Mouse (Mus musculus) 3134 (cell line): ENCODE measurements around the gene Medag.
A peak's percentile ranks its signal among the peaks of the same experiment; 100 is the strongest.

Source experiments
- DNase-seq: peaks from one replicate; pipeline ENCODE4 v3.0.0-alpha.2; 2011; ENCODE audit warnings: low spot score; ENCODE audit not compliant: insufficient read length; ENCODE audit errors: extremely low read depth

The Medag gene

DNA sequence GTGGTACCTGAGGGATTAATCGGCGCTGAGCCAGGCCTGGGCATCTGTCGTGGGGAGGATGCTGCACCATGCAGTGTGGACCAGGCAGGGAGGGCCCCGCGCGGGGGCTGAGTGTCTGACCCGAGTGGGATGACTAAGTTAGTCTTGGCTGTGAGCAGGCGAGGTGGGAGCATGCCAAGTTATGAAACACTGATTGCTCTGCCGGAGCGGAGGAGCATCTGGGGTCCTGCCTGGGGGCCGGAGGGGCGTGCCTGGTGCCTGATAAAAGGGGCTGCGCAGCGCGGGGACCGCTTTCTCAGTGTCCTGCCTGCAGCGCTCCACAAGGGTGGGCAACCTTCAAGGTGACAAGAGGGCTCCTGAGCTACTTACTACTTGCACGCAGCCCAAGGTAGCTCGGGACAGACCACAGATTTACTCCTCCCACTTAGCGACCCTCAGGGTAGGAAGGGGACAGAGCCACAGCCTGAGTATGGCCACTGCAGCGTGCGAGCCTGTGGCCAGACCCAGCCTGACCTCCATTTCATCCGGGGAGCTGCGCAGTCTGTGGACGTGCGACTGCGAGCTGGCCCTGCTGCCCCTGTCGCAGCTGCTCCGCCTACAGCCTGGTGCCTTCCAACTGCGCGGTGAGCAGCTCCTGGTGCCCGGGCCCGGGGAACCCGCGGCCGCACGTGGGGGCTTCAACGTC is at the start of gene Medag:
Gene Medag (plus strand): TSS at position 241 of the 685 bp plus-strand sequence.
- peak; percentile 87 for DNase-seq

DNA sequence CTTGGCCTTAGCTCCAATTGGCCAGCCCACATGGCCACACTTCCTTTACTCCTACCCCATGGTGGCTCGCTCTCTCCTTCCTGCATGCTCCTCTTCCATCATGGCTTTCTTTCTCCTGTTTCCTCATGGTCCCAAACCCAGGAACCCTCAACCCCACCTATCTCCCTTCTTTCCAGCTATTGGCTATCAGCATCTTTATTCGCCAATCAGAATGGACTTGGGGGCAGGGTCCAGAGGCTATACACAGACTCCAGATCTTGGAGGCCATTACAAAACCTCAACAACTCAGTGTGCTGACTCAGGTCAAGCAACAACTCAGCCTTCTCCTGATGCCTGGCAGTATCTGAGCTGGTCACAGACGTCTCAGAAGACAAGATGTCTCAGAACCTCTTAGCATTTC is 48.9 kb upstream of the Medag start:
- no peak for DNase-seq

DNA sequence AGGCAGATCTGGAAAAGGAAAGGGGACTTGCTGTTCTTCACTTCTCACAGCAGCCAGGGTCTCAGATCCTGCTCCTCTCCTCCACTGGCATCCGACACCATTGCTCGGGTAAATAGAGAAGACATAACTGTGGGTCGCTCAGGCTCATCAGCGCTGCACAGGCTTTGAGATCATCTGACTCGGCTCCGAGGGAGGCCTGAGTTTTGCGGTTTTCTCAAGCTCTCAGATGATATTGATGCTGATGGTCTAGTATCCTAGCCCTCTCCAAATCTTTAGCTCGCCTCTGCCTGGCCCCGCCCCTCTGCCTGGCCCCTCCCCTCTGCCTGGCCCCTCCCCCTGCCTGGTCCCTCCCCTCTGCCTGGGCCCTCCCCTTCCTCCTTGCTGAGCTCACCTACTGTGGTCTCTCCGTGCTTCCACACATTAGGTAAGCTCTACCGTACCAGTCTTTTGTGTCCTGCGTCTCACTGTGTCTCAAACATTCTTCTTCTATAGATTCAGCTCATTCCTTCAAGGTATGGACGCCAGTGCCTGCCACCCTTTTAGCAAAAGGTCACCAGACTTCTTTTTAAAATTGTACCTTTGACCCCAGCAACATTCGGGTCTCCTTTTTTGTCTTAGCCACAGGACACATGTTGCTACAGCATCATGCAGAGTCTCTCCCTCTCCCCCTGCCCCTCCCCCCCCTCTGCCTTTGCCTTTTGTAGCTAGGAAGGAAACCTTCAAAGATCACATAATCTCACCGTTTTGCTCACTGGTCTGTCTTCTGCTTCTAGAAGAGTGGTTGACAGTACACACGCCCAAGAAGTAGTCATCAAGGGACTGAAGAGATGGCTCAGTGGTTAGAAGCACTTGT is 47.4 kb upstream of the Medag start:
- no peak for DNase-seq

DNA sequence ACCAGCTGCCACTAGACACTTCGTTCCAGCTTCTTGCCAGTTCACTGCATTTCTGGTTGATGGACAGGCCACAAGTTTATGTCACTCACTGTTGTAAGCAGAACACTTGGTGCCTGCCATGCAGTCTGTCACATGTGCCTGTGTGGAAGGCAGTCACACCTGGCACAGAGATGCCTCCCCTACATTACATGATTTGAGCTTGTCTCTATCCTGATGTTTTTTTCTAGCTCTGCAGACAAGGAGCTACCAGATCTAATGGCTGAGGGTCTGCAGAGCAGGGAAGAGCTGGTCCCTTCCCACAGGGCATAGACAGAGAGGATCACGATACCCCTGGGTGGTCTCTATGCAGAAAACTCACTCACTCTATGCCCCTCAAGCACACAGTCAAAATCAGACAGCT is 44.5 kb upstream of the Medag start:
- no peak for DNase-seq

DNA sequence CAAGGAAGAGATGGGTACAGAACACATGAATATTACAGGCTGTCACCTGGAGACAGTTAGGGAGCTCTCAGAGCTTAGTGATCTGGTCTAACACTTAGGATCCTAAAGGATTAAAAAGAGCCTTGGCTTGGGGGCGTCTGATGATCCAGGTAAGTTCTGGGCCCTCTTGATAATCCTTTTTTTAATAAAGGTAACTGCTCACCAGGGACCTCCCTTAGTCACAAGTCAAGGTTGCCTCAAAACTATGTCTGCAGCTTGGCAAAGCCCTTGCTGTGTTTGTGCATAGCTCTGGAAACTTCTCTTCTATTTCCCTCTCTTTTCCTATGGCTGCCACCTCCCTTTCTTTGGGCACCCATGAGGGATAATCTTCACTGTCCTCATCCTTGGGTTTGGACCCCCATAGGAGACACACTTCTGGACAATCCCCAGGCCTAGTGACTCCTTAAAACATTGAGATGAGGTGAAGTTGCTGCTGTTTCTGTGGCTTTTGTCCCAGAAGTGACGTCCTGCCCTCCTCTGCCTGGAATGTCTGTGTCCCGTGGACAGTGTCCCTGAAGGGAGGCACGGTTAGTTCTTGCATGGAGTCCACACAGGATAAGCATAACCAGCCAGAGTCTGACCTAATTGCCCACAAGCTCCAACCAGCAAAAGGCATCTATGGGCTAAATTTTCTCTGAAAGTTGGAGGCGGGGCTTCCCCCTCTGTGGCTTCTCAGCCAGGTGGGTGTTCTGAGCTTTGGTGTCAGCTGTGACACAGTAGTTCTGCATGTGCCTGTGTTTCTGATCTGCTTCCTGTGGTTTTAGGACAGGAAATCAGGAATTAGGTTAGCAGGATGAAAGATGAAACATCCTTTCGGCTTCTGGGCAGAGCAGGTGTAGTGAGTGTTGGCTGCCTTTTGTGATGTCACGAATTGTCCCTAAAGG is 43.7 kb upstream of the Medag start:
- no peak for DNase-seq

DNA sequence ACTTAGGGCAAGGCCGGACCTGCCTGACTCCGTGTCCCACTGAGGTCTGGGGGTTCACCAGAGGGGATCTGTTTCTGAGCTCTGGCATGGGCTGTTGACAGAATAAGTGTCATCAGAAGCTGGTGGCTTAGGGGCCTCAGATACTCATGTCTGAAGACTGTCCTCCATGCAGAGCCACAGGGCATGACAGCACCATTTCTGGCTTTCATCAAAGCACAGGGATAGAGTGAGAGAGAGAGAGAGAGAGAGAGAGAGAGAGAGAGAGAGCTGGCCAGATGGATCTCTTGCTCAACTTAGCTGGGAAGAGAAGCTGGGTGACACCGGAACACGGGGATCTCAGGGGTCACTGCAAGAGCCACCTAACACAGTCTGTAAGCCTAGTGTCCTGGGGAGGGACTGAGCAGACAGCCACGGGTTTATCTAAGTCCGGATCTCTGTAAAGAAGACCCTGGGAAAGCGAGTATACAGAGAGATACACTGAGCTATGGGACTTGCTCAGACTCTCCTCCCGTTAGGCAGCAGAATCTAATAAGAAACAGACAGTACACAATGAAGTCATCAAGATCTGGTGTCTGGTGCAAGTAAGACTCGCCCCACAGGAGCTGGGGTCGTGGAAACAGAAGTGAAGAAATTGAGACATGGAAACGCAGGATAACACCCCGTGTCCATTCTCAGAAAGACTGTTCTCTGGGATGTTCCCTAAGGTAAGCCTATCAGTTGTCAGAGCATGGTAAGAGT is 42.8 kb upstream of the Medag start:
- no peak for DNase-seq

DNA sequence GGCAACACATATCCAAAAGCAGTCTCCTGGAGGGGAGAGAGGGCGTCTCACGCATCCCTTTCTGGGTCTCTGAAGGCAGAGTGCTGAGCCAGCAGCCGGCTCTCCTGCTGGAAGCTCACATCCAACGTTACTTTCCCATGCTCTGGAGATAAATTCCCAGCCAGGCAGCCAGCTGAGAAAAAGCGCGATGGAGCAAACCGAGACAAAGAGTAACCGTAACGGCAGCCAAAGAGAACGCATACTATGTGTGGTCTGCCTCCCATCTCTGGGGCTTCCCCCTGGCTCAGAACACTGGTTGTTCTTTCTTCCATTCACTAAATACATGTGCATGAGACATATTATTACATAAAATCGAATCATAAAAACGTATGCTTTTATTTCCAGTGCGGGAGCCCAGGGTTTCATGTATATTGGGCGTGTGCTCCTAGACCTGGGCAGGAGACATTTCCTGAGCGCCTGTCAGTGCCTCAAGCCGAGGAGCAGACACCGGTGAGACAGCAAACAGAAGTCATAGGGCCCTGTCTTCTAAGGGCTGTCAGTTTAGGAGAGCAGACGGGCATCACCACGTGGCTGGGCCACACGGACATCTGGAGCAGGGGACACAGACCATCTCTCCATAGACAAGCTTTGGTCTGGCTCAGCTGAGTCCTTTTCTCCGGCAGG is 42.0 kb upstream of the Medag start:
- no peak for DNase-seq

DNA sequence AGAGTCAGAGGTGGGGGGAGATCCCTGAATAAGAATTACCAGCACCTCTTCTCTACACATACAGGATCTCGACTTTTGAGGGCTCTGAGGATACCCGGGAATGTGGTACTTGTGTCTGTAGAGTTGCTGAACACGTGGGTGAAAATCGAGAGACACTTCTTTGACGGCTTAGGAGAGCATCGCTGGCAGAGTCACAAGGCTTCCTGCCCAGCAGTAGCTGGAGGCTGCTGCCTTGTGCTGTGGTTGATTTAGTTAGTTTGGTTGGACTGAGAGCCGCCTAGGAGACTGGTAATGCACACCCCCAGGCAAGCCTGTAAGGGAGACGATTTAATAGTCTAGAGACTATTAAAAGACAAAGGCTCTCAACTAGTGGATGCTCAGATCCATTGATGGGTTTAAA is 39.5 kb upstream of the Medag start:
- DNase-seq: no peak

DNA sequence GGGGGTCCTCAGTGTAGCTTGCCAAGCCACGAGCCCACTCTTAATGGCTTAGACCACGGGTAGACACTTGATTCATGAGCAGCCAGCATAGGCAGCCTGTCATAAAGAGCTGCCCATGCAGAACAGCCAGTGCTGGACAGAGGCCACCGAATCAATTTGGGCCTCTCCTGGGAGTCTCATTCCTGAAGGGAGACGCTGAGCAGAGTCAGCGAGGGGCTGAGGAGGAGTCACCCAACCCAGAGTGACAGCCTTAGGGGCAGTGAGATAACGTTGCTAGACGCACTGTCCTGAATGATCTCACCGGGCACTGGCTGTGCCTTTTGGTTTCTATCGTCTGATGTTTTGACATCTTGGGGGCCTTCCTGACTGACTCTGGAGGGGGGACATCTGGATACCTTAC is 38.3 kb upstream of the Medag start:
- DNase-seq: no peak

DNA sequence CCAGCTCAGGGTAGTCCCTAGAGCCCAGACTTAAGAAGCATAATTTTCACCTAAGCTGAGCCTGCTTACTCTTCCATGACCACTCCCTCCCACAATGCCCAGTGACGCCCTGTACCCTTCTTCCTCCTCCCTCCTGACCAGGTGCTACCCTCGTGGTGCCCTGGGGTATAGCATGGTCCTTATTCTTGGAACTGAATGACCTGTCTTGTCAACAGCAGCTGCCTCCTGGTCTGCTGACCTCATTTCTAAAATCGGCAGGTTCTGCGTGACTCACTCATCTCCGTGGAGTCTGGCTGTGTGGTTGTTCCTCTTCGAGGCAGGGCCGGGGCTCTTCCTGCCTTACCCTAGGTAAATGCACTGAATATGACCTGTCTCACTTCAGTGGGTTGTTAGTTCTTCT is 37.5 kb upstream of the Medag start:
- DNase-seq: peak; percentile 58

DNA sequence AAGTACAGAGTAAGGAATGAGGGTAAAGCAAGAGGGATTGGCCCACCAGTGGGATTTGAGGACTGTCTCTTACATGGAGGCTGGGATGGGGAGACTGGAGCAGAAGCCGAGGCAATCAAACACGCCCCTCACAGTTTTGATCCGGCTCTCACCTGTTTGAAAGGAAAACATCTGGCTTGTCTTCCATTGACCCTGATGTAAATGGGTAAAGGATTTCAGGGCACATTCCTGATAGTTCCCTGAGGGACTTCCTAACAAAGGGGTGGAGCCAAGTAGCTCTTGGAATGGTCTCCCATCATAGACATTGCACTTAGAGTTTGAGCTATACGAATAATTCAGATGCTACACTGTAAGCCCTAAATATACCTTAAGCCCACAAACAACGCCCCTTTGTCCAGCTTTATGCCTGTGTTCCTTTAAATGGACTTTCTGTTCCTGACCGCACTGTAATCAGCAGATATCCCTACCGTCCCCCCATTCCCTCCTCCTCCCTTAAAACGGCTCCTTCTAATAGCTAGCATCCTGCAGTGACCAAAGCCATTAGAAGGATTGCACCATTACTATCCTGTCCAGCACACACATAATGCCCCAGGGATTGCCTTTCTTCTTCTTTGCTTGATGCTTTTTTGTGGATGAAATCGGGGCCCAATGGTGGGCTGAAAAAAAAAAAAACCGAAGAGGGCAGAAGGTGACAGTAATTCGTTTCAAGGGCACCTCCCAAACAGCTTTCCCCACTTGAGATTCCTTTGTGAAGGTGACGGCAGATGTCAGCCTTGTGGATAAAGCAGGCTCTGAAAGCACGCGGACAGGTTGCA is 36.3 kb upstream of the Medag start:
- DNase-seq: no peak

DNA sequence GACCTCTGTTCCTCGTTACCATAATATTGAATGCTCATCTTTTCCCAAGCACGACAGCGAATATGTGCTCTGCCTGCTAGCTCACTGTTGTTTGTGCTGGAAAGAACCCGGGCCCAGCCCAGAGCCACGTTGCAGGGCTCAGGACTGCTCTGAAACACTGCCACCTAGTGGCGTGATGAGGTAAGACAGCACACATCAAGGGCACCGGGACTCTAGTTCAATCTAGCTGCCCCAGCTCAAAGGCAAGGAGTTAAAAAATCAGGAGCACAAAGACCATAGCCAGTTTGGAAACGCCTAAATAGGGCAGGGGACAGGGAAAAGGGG is 35.7 kb upstream of the Medag start:
- peak; percentile 68 for DNase-seq

DNA sequence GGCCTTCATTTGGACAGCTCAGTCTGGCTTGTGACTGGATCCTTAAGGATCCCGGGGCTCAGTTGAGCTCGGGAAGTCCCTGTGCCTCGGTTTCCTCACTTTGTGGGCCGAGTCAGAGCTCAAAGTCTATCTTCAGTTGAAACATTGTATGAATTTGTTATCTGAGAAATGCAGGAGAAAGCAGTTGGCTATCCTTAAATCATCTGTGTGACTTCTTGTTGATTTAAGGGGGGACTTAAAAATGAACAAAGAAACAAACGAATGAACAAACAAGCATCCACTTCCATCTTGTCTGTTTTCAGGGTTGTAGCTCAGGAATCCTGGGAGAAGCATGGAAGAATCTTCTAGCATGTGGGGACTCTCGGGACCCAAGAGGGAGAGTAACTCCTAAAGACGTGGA is 35.2 kb upstream of the Medag start:
- DNase-seq: no peak

DNA sequence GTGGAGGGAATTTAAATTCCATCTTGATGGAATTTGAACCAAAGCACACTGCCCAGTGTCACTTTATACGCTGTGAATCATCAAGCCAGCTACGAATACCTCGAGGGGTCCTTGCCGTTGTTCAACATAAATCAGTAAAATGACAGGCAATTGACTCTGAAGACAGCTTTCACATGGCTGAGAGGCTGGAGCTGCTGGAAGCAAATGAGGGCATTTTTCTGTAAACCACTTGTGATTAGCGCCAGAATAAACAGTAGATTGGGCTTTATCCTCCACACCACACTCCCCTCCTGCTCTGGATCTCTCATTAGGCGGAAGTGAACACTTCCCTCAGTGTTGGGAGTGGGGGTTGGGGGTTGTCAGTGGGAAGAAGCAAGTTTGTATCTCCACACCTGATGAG is 34.3 kb upstream of the Medag start:
- peak; percentile 68 for DNase-seq

DNA sequence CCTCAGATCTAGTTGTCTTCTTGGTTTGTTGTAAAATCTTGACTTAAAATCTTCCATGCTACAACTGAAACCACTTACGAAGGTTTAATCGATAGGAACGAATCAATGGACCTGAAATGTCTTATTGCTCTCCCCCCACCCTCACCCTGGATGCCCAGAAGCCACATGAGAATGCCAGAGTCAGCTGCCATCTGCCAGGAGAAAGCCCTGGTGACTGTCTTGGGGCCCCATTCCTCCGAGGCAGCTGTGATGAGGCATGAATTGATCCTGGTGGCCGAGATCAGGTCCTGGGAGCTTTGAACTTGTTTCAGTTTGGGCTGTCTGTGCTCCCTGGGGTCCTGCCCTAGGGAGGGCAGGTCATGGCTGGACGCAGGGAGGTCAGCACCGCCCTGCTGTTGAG is 33.0 kb upstream of the Medag start:
- no peak for DNase-seq

DNA sequence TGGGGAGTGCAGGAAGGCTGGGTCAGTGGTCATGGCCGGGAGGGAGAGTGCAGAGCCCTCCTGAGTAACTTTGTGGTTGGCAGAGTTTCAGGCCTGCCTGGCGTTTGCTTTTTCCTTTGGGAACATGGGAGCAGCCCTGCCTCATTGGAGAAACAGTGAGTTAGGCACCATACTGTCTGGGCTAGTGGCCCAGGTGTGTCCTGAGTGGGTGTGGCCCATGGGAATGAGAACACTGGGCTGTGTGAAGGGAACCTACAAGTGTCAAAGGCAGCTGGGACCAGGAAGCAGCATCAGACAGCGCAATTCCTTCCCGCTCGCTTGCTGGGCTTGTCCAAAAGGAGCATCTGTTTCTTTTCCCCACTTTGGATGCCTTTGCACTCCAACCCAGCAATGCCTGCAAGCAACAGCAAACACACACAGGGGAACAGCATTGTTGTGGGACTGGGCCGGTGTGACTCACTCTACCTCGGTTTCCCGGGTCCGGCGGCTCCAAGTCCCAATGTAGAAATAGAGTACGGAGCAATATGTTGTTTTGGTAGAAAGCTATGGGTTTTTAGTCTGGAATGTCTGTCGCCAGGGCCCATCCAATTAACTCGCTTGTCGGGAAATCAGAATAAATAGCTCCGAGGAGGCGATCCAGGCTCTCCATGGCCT is 32.3 kb upstream of the Medag start:
- DNase-seq: peak; percentile 44

DNA sequence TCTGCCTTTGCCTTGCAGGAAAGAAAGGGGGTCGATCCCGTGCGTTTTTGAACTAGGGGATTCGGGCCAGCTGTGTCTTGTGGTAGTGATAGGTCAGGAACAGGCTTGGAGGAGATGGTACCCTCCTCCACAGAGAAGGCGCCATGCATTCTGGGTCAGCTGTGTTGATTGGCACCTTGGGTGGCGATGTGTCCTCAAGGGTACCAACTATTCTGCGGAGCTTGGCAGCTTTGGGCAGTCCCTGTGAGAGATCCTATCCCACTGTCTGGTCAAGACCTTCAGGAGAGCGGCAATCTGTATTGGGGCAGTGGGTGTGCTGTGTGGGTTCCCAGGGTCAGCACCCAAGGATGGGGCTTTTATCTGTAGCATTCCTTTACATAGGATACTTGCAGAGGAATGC is 31.7 kb upstream of the Medag start:
- DNase-seq: no peak

DNA sequence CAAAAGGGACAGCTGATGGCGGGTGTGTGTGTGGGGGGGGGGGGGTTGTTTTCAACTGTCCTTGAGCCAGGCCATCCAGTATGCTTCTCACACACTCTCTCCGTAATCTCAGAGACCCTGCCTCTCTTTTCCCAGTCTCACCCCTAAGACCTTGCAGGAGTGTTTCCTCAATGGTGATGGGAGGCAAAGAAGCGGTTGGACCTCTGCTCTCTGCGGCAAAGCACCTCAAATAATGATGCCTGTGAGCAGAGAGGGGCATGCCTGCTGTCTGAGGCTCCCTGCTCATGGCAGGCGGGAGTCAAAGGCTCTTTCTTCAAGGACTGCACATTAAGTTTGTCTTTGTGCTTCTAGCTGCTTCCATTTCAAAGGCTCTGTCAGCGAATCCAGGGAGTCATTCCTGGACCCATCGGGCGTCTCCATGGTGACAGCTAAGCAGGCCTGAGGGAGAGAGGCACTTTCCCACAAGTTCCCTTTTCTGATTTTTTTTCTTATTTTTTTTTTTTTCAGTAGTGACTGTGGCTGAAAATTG is 31.1 kb upstream of the Medag start:
- DNase-seq: no peak

DNA sequence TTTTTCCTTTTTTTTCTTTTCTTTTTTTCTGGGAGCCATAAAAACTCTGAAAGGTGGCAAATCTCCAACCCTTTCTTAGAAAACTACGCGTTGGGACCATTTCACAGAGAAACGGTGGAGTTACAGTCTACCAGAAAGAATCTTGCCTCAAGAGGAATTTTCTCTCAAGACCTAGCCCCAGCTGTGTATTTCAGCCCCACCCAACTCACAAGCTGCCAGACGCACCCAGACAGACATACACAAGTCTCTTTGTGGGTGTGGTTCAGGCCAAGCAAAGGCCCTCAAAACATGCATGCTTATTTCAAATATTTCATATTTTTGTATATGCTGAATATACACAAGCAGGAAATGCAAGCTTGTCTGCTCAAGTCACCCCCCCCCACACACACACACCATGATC is 29.6 kb upstream of the Medag start:
- DNase-seq: no peak
